Mouse (Mus musculus): ENCODE measurements around the gene Mylip. TPM values are rescaled to one million over a fixed set of nuclear protein-coding genes. Genes with fewer than 3 reads are reported as not detected.

Gene Mylip
- polyA plus RNA-seq, 1 experiment from 2014 or later: 7.8 TPM

DNA sequence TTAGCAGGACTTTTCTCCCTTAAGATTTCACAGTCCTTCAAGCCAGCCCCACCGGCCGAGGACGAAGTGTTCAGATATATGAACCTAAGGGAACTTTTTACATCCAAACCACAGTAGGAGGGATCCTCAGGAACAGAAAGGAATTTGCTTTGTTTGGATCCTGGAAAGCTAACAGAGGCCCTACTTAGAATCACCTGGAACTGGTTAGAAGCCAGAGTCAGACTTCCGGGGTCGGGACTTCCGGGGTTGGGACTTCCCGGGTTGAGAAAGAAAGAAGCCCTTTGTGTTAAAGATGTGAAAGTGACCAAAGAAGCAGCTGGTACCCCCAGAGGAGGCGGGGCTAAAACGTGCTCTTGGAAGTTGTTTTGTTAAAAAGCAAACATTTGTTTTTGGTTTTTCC, 24.5 kb downstream of the Mylip start:
- H3K27ac ChIP-seq (ENCODE audit: low read depth, low read length): no peak overlapping the region
- H3K4me3 ChIP-seq (ENCODE audit: low read length): no peak overlapping the region
- H3K36me3 ChIP-seq (ENCODE audit: control insufficient read depth, insufficient read depth, low read length): peaks cover 15% of the 10 kb centered on the region
- no peak overlapping the region for H3K4me2 ChIP-seq (ENCODE audit: low read length)
- H3K4me1 ChIP-seq (ENCODE audit: control insufficient read depth, insufficient read depth, low read depth, low read length): peaks cover 7% of the 10 kb centered on the region
- no peak for ATAC-seq
- no peaks in the 10 kb centered on the region for H3K9me3 ChIP-seq (ENCODE audit: control insufficient read depth, low read length)
- 66% methylated on average over 9 of the region's 9 CpGs for WGBS
- H3K27me3 ChIP-seq (replicated peaks; ENCODE audit: control insufficient read depth, insufficient read depth, low read length): no peaks in the 10 kb centered on the region
- H3K9ac ChIP-seq (ENCODE audit: low read depth, low read length): no peak overlapping the region

- Histone ChIP-seq H3K4me2 (ENCODE audit: low read length) (peak overlapping the region; percentile 18), H3K27me3 (replicated peaks; ENCODE audit: control insufficient read depth, insufficient read depth, low read length) (no peaks in the 10 kb centered on the region), H3K36me3 (ENCODE audit: control insufficient read depth, insufficient read depth, low read length) (no peaks in the 10 kb centered on the region), H3K9ac (ENCODE audit: low read depth, low read length) (no peak overlapping the region), H3K4me3 (ENCODE audit: low read length) (no peak overlapping the region), H3K27ac (ENCODE audit: low read depth, low read length) (no peak overlapping the region), H3K9me3 (ENCODE audit: control insufficient read depth, low read length) (no peaks in the 10 kb centered on the region), H3K4me1 (ENCODE audit: control insufficient read depth, insufficient read depth, low read depth, low read length) (peaks cover 9% of the 10 kb centered on the region)
- no peak for ATAC-seq
- 21% methylated on average over 14 of the region's 14 CpGs for WGBS
Observed at GRCm38 (mm10) chr13:45416621-45417057, 27.1 kb downstream of the Mylip start.

- Histone ChIP-seq H3K4me2 (ENCODE audit: low read length) (peak overlapping the region; percentile 1; the same call in 1 of the 2 replicates), H3K36me3 (ENCODE audit: control insufficient read depth, insufficient read depth, low read length) (no peaks in the 10 kb centered on the region), H3K27ac (ENCODE audit: low read depth, low read length) (no peak overlapping the region), H3K4me3 (ENCODE audit: low read length) (no peak overlapping the region), H3K9ac (ENCODE audit: low read depth, low read length) (no peak overlapping the region), H3K27me3 (replicated peaks; ENCODE audit: control insufficient read depth, insufficient read depth, low read length) (no peaks in the 10 kb centered on the region), H3K9me3 (ENCODE audit: control insufficient read depth, low read length) (no peaks in the 10 kb centered on the region), H3K4me1 (ENCODE audit: control insufficient read depth, insufficient read depth, low read depth, low read length) (peaks cover 13% of the 10 kb centered on the region)
- 26% methylated on average over 12 of the region's 12 CpGs for WGBS
- no peak for ATAC-seq
Observed at GRCm38 (mm10) chr13:45418986-45419385, 29.4 kb downstream of the Mylip start.

DNA sequence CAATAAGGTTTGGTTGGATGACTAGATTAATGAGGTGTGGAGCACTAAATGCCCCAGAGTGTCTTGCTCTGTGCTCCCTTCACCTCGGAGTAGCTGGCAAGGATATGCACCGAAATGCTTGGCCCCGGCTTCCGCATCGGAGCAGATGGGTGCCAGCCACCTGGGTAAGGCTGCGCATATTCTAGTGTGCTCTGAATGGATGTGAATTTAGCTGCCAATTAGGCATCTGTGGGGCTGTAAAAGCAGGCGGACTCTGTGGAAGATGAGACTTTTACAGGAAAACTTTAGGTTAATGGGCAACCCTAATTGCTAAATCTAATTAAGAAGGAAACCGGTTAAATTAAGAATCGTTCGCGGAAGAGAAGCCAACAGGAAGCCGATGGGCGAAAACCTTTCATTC, 32.7 kb downstream of the Mylip start:
- Histone ChIP-seq H3K4me2 (ENCODE audit: low read length) (no peak overlapping the region), H3K9ac (ENCODE audit: low read depth, low read length) (no peak overlapping the region), H3K4me1 (ENCODE audit: control insufficient read depth, insufficient read depth, low read depth, low read length) (peaks cover 6% of the 10 kb centered on the region; the same call in 1 of the 2 replicates), H3K27me3 (replicated peaks; ENCODE audit: control insufficient read depth, insufficient read depth, low read length) (no peaks in the 10 kb centered on the region), H3K4me3 (ENCODE audit: low read length) (no peak overlapping the region), H3K9me3 (ENCODE audit: control insufficient read depth, low read length) (no peaks in the 10 kb centered on the region), H3K36me3 (ENCODE audit: control insufficient read depth, insufficient read depth, low read length) (no peaks in the 10 kb centered on the region), H3K27ac (ENCODE audit: low read depth, low read length) (no peak overlapping the region)
- 45% methylated on average over 13 of the region's 13 CpGs for WGBS
- peak; percentile 30; the same call in 1 of the 2 replicates for ATAC-seq

DNA sequence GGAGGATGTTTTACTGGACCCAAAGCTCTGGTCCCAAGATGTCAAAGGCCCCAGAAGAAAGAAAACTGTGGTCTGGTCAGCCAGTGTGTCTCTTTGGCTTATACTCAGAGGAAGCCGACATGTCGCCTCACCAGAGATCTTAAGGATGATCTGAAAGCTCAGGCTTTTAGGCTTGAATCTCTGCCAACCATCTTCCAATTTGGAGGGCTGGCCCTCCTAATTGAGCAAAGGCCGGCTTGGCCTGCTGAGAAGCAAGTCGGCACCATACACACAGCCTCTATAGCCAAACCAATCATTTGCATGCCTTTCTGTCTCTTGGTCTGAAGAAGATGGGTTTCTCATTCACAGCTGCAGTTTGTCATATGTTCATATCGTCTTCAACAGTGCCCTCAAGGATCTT, 33.2 kb downstream of the Mylip start:
- H3K27ac ChIP-seq (ENCODE audit: low read depth, low read length): no peak overlapping the region
- no peak overlapping the region for H3K9ac ChIP-seq (ENCODE audit: low read depth, low read length)
- no peak overlapping the region for H3K4me2 ChIP-seq (ENCODE audit: low read length)
- no peaks in the 10 kb centered on the region for H3K27me3 ChIP-seq (replicated peaks; ENCODE audit: control insufficient read depth, insufficient read depth, low read length)
- no peaks in the 10 kb centered on the region for H3K9me3 ChIP-seq (ENCODE audit: control insufficient read depth, low read length)
- ATAC-seq: no peak
- H3K4me3 ChIP-seq (ENCODE audit: low read length): no peak overlapping the region
- no peaks in the 10 kb centered on the region for H3K36me3 ChIP-seq (ENCODE audit: control insufficient read depth, insufficient read depth, low read length)
- WGBS: 56% methylated on average over 5 of the region's 5 CpGs
- peaks cover 6% of the 10 kb centered on the region; the same call in 1 of the 2 replicates for H3K4me1 ChIP-seq (ENCODE audit: control insufficient read depth, insufficient read depth, low read depth, low read length)

- no peak for ATAC-seq
- Histone ChIP-seq H3K9me3 (ENCODE audit: control insufficient read depth, low read length) (no peaks in the 10 kb centered on the region), H3K27me3 (replicated peaks; ENCODE audit: control insufficient read depth, insufficient read depth, low read length) (no peaks in the 10 kb centered on the region), H3K36me3 (ENCODE audit: control insufficient read depth, insufficient read depth, low read length) (no peaks in the 10 kb centered on the region), H3K4me1 (ENCODE audit: control insufficient read depth, insufficient read depth, low read depth, low read length) (peaks cover 6% of the 10 kb centered on the region; the same call in 1 of the 2 replicates), H3K9ac (ENCODE audit: low read depth, low read length) (no peak overlapping the region), H3K4me3 (ENCODE audit: low read length) (no peak overlapping the region), H3K27ac (ENCODE audit: low read depth, low read length) (no peak overlapping the region), H3K4me2 (ENCODE audit: low read length) (no peak overlapping the region)
- 74% methylated on average over 5 of the region's 5 CpGs for WGBS
Observed at GRCm38 (mm10) chr13:45423905-45424304, 34.4 kb downstream of the Mylip start.

GRCm38 (mm10) chr13:45429239-45429638, 39.7 kb downstream of the Mylip start:
- Histone ChIP-seq H3K9ac (ENCODE audit: low read depth, low read length) (no peak overlapping the region), H3K4me2 (ENCODE audit: low read length) (no peak overlapping the region), H3K27ac (ENCODE audit: low read depth, low read length) (no peak overlapping the region), H3K9me3 (ENCODE audit: control insufficient read depth, low read length) (no peaks in the 10 kb centered on the region), H3K36me3 (ENCODE audit: control insufficient read depth, insufficient read depth, low read length) (no peaks in the 10 kb centered on the region), H3K27me3 (replicated peaks; ENCODE audit: control insufficient read depth, insufficient read depth, low read length) (no peaks in the 10 kb centered on the region), H3K4me3 (ENCODE audit: low read length) (no peak overlapping the region), H3K4me1 (ENCODE audit: control insufficient read depth, insufficient read depth, low read depth, low read length) (no peaks in the 10 kb centered on the region)
- 49% methylated on average over 11 of the region's 11 CpGs for WGBS
- ATAC-seq: no peak

GRCm38 (mm10) chr13:45437134-45437533, 47.6 kb downstream of the Mylip start:
- H3K36me3 ChIP-seq (ENCODE audit: control insufficient read depth, insufficient read depth, low read length): no peaks in the 10 kb centered on the region
- WGBS: 82% methylated on average over 9 of the region's 9 CpGs

GRCm38 (mm10) chr13:45438853-45439252, 49.3 kb downstream of the Mylip start:
- ATAC-seq: no peak
- 87% methylated on average over 6 of the region's 6 CpGs for WGBS
- no peak overlapping the region for H3K9ac ChIP-seq (ENCODE audit: low read depth, low read length)

More at GRCm38 (mm10) chr13:45437134-45437533, 47.6 kb downstream of the Mylip start:
- no peak overlapping the region for H3K4me3 ChIP-seq (ENCODE audit: low read length)
- H3K4me2 ChIP-seq (ENCODE audit: low read length): no peak overlapping the region
- H3K27ac ChIP-seq (ENCODE audit: low read depth, low read length): no peak overlapping the region
- H3K9me3 ChIP-seq (ENCODE audit: control insufficient read depth, low read length): no peaks in the 10 kb centered on the region
- H3K9ac ChIP-seq (ENCODE audit: low read depth, low read length): no peak overlapping the region
- no peaks in the 10 kb centered on the region for H3K27me3 ChIP-seq (replicated peaks; ENCODE audit: control insufficient read depth, insufficient read depth, low read length)
- H3K4me1 ChIP-seq (ENCODE audit: control insufficient read depth, insufficient read depth, low read depth, low read length): no peaks in the 10 kb centered on the region
- no peak; the same call in 1 of the 2 replicates for ATAC-seq

DNA sequence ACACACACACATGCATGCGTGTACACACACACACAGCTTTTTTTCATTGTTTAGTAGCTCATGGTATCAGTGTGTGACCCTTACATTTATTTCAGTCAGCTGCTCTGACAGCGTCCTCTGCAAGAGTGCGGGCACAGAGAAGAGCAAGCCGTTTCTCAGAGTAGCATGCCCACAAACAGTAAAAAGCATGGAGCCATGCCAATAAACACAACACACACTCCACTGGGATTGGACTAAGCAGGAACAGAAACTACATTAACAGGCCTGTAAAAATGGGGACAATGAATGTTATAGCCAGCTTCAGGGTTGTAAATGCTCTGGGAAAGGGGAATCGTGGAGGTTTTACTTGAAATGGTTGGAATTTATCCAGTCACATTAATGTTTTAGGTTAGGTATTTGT, 50.7 kb downstream of the Mylip start:
- H3K9me3 ChIP-seq (ENCODE audit: control insufficient read depth, low read length): no peaks in the 10 kb centered on the region
- H3K9ac ChIP-seq (ENCODE audit: low read depth, low read length): no peak overlapping the region
- H3K4me3 ChIP-seq (ENCODE audit: low read length): no peak overlapping the region
- WGBS: 55% methylated on average over 5 of the region's 5 CpGs
- no peak overlapping the region for H3K27ac ChIP-seq (ENCODE audit: low read depth, low read length)
- H3K27me3 ChIP-seq (replicated peaks; ENCODE audit: control insufficient read depth, insufficient read depth, low read length): no peaks in the 10 kb centered on the region
- H3K4me2 ChIP-seq (ENCODE audit: low read length): no peak overlapping the region
- H3K36me3 ChIP-seq (ENCODE audit: control insufficient read depth, insufficient read depth, low read length): no peaks in the 10 kb centered on the region
- H3K4me1 ChIP-seq (ENCODE audit: control insufficient read depth, insufficient read depth, low read depth, low read length): no peaks in the 10 kb centered on the region; the same call in 1 of the 2 replicates
- no peak for ATAC-seq

More at GRCm38 (mm10) chr13:45438853-45439252, 49.3 kb downstream of the Mylip start:
- H3K4me3 ChIP-seq (ENCODE audit: low read length): no peak overlapping the region
- H3K27ac ChIP-seq (ENCODE audit: low read depth, low read length): no peak overlapping the region
- no peaks in the 10 kb centered on the region for H3K9me3 ChIP-seq (ENCODE audit: control insufficient read depth, low read length)
- H3K36me3 ChIP-seq (ENCODE audit: control insufficient read depth, insufficient read depth, low read length): no peaks in the 10 kb centered on the region
- H3K4me2 ChIP-seq (ENCODE audit: low read length): no peak overlapping the region
- no peaks in the 10 kb centered on the region for H3K4me1 ChIP-seq (ENCODE audit: control insufficient read depth, insufficient read depth, low read depth, low read length)
- H3K27me3 ChIP-seq (replicated peaks; ENCODE audit: control insufficient read depth, insufficient read depth, low read length): no peaks in the 10 kb centered on the region

Measured in hindbrain, embryonic 16.5 days (tissue).